8 mouse cellular contexts compared by ENCODE assay signal in the genomic region with DNA sequence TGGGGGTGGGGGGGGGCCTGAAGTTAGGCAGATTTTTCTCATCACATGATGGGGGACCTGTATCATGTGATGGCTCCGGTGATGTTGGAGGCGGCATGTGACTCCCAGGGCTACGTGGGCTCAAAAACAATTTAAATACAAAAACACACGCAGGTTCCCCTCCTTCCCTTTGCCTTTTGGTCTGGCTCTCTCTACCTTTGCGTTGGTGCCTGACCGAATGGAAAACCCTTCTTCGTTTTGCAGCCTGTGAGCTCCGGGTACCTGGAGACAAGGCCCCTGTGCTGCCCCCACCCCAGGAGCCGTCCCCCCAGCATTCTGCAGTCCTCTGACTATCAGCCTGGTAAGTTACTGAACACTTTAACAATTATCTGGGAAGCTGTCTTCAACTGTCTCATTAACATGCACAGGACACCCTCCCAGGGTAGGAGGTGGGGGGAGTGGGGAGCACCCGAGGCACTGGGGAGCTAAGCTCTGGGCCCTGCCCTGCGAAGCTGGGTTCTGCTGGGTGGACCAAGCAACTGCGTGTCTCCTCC.
DNase-seq lines count a peak whose midpoint lies in the region; ATAC-seq and TF ChIP-seq lines count a peak whose summit lies in the region.

No protein-coding gene starts in this region.

- H3K9ac ChIP-seq in forebrain, embryonic 16.5 days (replicated peaks; ENCODE audit: low read depth, low read length) = peak overlapping the region; percentile 78
- no peak overlapping the region for H3K9ac ChIP-seq in liver, postnatal 0 days (replicated peaks)
- H3K9ac ChIP-seq in stomach, embryonic 16.5 days (ENCODE audit: low read length) = peak overlapping the region; percentile 63

- H3K4me2 ChIP-seq in forebrain, embryonic 16.5 days (ENCODE audit: low read length) = peak overlapping the region; percentile 93
- H3K4me2 ChIP-seq in liver, postnatal 0 days (ENCODE audit: low read depth, low read length) = peak overlapping the region; percentile 71
- H3K4me2 ChIP-seq in stomach, embryonic 16.5 days (ENCODE audit: low read depth, low read length) = peak overlapping the region; percentile 79

- no peak for DNase-seq in heart, embryonic 10.5 days (ENCODE audit: low spot score)
- DNase-seq in heart, postnatal 10 days = no peak
- DNase-seq in cerebellum, adult 18-20 months = peak; percentile 36 to 38
- DNase-seq in kidney, postnatal 10 days = peak; percentile 21
- no peak for DNase-seq in liver, postnatal 0 days
- DNase-seq in adrenal gland, postnatal 4 days (ENCODE audit: low spot score in 2 of 2) = no peak

- 6% methylated on average over 12 of the region's 12 CpGs for WGBS in heart, embryonic 10.5 days
- WGBS in forebrain, embryonic 16.5 days = 0% methylated on average over 12 of the region's 12 CpGs
- 10% methylated on average over 12 of the region's 12 CpGs for WGBS in liver, postnatal 0 days (ENCODE audit: insufficient replicate concordance)
- 4% methylated on average over 12 of the region's 12 CpGs for WGBS in stomach, embryonic 16.5 days

- intact Hi-C loops in heart, postnatal 10 days (cut with DNase I) = no loop called here

- H3K27me3 ChIP-seq in heart, embryonic 10.5 days (ENCODE audit: insufficient read depth, poor library complexity, severe bottlenecking) = peaks cover 24% of the 10 kb centered on the region
- H3K27me3 ChIP-seq in forebrain, embryonic 16.5 days (replicated peaks; ENCODE audit: control insufficient read depth, insufficient read depth, low read length) = no peaks in the 10 kb centered on the region
- H3K27me3 ChIP-seq in liver, postnatal 0 days (ENCODE audit: insufficient read depth, low read length) = 0 out of 2 replicates have a peak, but pooled peaks cover 3% of the 10 kb centered on the region
- no peaks in the 10 kb centered on the region for H3K27me3 ChIP-seq in stomach, embryonic 16.5 days (ENCODE audit: control insufficient read depth, insufficient read depth, low read length)

- peak overlapping the region; percentile 73 for H3K27ac ChIP-seq in heart, embryonic 10.5 days
- H3K27ac ChIP-seq in forebrain, embryonic 16.5 days (ENCODE audit: low read length) = peak overlapping the region; percentile 93
- no peak overlapping the region for H3K27ac ChIP-seq in liver, postnatal 0 days (ENCODE audit: low read depth)
- no peak overlapping the region for H3K27ac ChIP-seq in stomach, embryonic 16.5 days (ENCODE audit: low read length)

- TF ChIP-seq EP300 in liver, postnatal 0 days (IDR thresholded peaks at IDR 0.05; ENCODE audit: low read depth) = no peak

- H3K4me3 ChIP-seq in heart, embryonic 10.5 days = peak overlapping the region; percentile 61
- peak overlapping the region; percentile 55 for H3K4me3 ChIP-seq in forebrain, embryonic 16.5 days (replicated peaks; ENCODE audit: low read length)
- peak overlapping the region; percentile 19; the same call in 1 of the 2 replicates for H3K4me3 ChIP-seq in liver, postnatal 0 days (ENCODE audit: low read depth, low read length)
- peak overlapping the region; percentile 46 for H3K4me3 ChIP-seq in stomach, embryonic 16.5 days (replicated peaks; ENCODE audit: low read length)

- H3K4me1 ChIP-seq in heart, embryonic 10.5 days = peaks cover 17% of the 10 kb centered on the region
- H3K4me1 ChIP-seq in forebrain, embryonic 16.5 days (replicated peaks; ENCODE audit: control insufficient read depth, insufficient read depth, low read length) = peaks cover 18% of the 10 kb centered on the region
- H3K4me1 ChIP-seq in liver, postnatal 0 days (ENCODE audit: insufficient read depth) = 0 out of 2 replicates have a peak, but pooled peaks cover 3% of the 10 kb centered on the region
- peaks cover 12% of the 10 kb centered on the region; the same call in 1 of the 2 replicates for H3K4me1 ChIP-seq in stomach, embryonic 16.5 days (ENCODE audit: control insufficient read depth, insufficient read depth, low read length)

- no peak for TF ChIP-seq CTCF in liver, postnatal 0 days (IDR thresholded peaks at IDR 0.05; ENCODE audit: low read depth)

- no peaks in the 10 kb centered on the region for H3K9me3 ChIP-seq in heart, embryonic 10.5 days
- H3K9me3 ChIP-seq in forebrain, embryonic 16.5 days (ENCODE audit: control insufficient read depth, low read length) = no peaks in the 10 kb centered on the region
- no peaks in the 10 kb centered on the region for H3K9me3 ChIP-seq in liver, postnatal 0 days (ENCODE audit: low read length)
- no peaks in the 10 kb centered on the region for H3K9me3 ChIP-seq in stomach, embryonic 16.5 days (replicated peaks; ENCODE audit: control insufficient read depth, low read length)

- peak; percentile 80 for ATAC-seq in forebrain, embryonic 16.5 days
- ATAC-seq in liver, postnatal 0 days = no peak
- ATAC-seq in stomach, embryonic 16.5 days (ENCODE audit: insufficient read depth, low FRiP score) = peak; percentile 57; the same call in 1 of the 2 replicates

- H3K36me3 ChIP-seq in heart, embryonic 10.5 days = no peaks in the 10 kb centered on the region
- H3K36me3 ChIP-seq in forebrain, embryonic 16.5 days (ENCODE audit: control insufficient read depth, insufficient read depth) = no peaks in the 10 kb centered on the region
- no peaks in the 10 kb centered on the region for H3K36me3 ChIP-seq in liver, postnatal 0 days (replicated peaks; ENCODE audit: insufficient read depth, low read length)
- no peaks in the 10 kb centered on the region for H3K36me3 ChIP-seq in stomach, embryonic 16.5 days (ENCODE audit: control insufficient read depth, insufficient read depth, low read length)

Comparison
In these comparisons a context has a peak if more than half of its experiments do, and no peak if none do; other contexts are left out.
1. DNase-seq: peak in cerebellum, adult 18-20 months (2 of 2) and kidney, postnatal 10 days (single experiment); none in heart, embryonic 10.5 days (single experiment), heart, postnatal 10 days (0 of 2), liver, postnatal 0 days (single experiment) and adrenal gland, postnatal 4 days (0 of 2).
2. H3K27ac ChIP-seq: peak in heart, embryonic 10.5 days (single experiment) and forebrain, embryonic 16.5 days (single experiment); none in liver, postnatal 0 days (single experiment) and stomach, embryonic 16.5 days (single experiment).
3. Peak in every context shown above with its lines, with median percentiles within 50 percentile points of each other: H3K4me3 ChIP-seq and H3K4me2 ChIP-seq.